Mouse (Mus musculus) ES-E14 (cell line): ENCODE measurements at regions not wholly inside any gene's neighbourhood (a gene's known extent, or its start where the extent isn't known, plus 50 kb on each side); places are given as distances from the start of the nearest gene placed in this dataset.
A peak's percentile ranks its signal among the peaks of the same experiment; 100 is the strongest.

ENCODE experiments used
- DNase-seq: peaks from one replicate; pipeline ENCODE4 v3.0.0-alpha.2; 2013; ENCODE audit warnings: low read depth, low spot score
- H3K27ac ChIP-seq: 2 replicates; pipeline ENCODE4 v1.5.1; 2012; ENCODE audit warnings: low read depth, mild to moderate bottlenecking, low read length, moderate library complexity, mixed read lengths; ENCODE audit not compliant: poor library complexity, insufficient read depth, severe bottlenecking
- H3K36me3 ChIP-seq: 2 replicates; pipeline ENCODE4 v1.6.1; 2012; ENCODE audit warnings: mild to moderate bottlenecking, low read length, moderate library complexity, mixed read lengths; ENCODE audit not compliant: control insufficient read depth, poor library complexity, insufficient read depth, severe bottlenecking
- H3K4me1 ChIP-seq, 2 experiments: fragments of 150-350 bp in 1 of 2; sonication (generic) in 1 of 2; 2 replicates each; pipeline ENCODE4 v1.6.1; 2012; ENCODE audit warnings: low read length in 2 of 2, mild to moderate bottlenecking in 1 of 2, mixed read lengths in 1 of 2; ENCODE audit not compliant: control insufficient read depth in 2 of 2, insufficient read depth in 2 of 2, poor library complexity in 1 of 2
- H3K4me3 ChIP-seq, 2 experiments: fragments of 150-350 bp in 1 of 2; sonication (generic) in 1 of 2; 2 replicates each; pipeline ENCODE4 v1.5.1; 2012; ENCODE audit warnings: low read length in 2 of 2, low read depth in 1 of 2, mild to moderate bottlenecking in 1 of 2, mixed read lengths in 1 of 2; ENCODE audit not compliant: insufficient read depth in 1 of 2, poor library complexity in 1 of 2, severe bottlenecking in 1 of 2
- H3K9ac ChIP-seq: 2 replicates; pipeline ENCODE4 v1.6.1; 2012; ENCODE audit warnings: low read depth, mild to moderate bottlenecking, low read length, mixed read lengths; ENCODE audit not compliant: poor library complexity, insufficient read depth, severe bottlenecking
- H3K9me3 ChIP-seq: fragments of 150-350 bp; sonication (generic); 2 replicates; pipeline ENCODE4 v1.6.1; 2012; ENCODE audit warnings: low read depth, mild to moderate bottlenecking, low read length; ENCODE audit not compliant: control insufficient read depth, insufficient read depth
- CHD2 ChIP-seq: IDR thresholded peaks from 2 replicates; pipeline ENCODE4 v1.6.1; 2014; ENCODE audit warnings: mild to moderate bottlenecking, low read depth, low read length, inconsistent platforms
- HCFC1 ChIP-seq: IDR thresholded peaks from 2 replicates; pipeline ENCODE4 v1.6.1; 2012; ENCODE audit warnings: low read length, inconsistent platforms, borderline replicate concordance; ENCODE audit not compliant: insufficient read depth
- MAFK ChIP-seq: IDR thresholded peaks from 2 replicates; pipeline ENCODE4 v1.6.1; 2014; ENCODE audit warnings: mild to moderate bottlenecking, low read depth, low read length, inconsistent platforms; ENCODE audit not compliant: insufficient read depth
- ZC3H11A ChIP-seq: IDR thresholded peaks from 2 replicates; pipeline ENCODE4 v1.6.1; 2012; ENCODE audit warnings: low read depth, mild to moderate bottlenecking, inconsistent platforms, low read length, borderline replicate concordance
- ZNF384 ChIP-seq: IDR thresholded peaks from 2 replicates; pipeline ENCODE4 v1.6.1; 2012; ENCODE audit warnings: low read depth, low read length, inconsistent platforms
- in situ Hi-C, 2 experiments: fragments of 600-800 bp; cut with MboI; formaldehyde crosslinking; loops; one replicate each; pipeline ENCODE4 v1.15.1; 2025; ENCODE audit warnings: low sequenced_read_pairs in 2 of 2, inconsistent platforms in 1 of 2; ENCODE audit not compliant: unreplicated experiment in 2 of 2

DNA sequence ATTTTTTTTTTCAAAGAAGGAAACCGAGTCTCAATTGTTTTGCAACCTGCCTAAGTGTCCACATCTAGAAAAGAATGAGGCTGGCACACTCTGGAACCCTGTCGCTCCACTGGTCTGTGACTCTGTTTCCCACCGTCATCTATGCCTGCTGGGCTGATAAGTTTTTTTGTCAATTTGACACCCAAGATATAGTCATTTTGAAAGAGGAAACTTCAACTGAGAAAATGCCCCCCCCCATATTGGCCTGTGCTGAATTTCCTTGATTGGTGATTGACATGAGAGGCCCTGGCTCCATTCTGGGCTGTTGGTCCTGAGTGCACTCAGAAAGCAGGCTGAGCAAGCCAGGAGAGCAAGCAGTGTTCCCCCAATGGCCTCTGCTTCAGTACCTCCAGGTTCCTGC is 71.6 kb upstream of the Vps8 start:
- Histone ChIP-seq H3K27ac (no peak overlapping the region), H3K4me3 (no peak overlapping the region), H3K9ac (no peak overlapping the region), H3K9me3 (no peaks in the 10 kb centered on the region), H3K4me1 (peaks cover 0 to 2% of the 10 kb centered on the region in 2 experiments; a peak in 1 of 4 replicates), H3K36me3 (no peaks in the 10 kb centered on the region)
- in situ Hi-C loops, result no loop called here
- DNase-seq, result no peak
- no peak for TF ChIP-seq MAFK
- TF ChIP-seq ZC3H11A, result no peak
- no peak for TF ChIP-seq CHD2
- TF ChIP-seq HCFC1, result no peak
- TF ChIP-seq ZNF384, result no peak

DNA sequence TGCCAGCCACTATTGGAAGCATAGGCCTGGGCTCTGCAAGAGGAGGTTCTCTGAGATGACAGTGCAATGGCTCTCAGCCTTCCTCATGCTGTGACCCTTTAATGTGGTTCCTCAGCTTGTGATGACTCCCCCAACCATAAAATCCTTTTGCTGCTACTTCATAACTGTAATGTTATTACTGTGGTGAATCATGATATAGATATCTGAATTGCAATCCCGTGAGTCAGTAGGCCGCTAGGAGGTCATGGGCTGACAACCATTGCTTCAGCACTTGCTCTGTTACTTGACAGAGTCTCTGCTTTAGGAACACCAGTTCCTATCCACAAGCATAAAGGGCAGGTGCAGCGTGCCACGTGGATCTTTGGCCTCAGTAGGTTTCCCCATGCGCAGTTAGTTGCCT is 69.8 kb upstream of the Vps8 start:
- Histone ChIP-seq H3K9ac (no peak overlapping the region), H3K36me3 (no peaks in the 10 kb centered on the region), H3K4me1 (peaks cover 0 to 2% of the 10 kb centered on the region in 2 experiments; a peak in 1 of 4 replicates), H3K27ac (no peak overlapping the region), H3K4me3 (no peak overlapping the region), H3K9me3 (no peaks in the 10 kb centered on the region)
- DNase-seq, result no peak
- TF ChIP-seq MAFK (no peak), CHD2 (no peak), ZC3H11A (no peak), ZNF384 (no peak), HCFC1 (no peak)
- in situ Hi-C loops, result no loop called here

GRCm38 (mm10) chr16:21353545-21353944 is 69.4 kb upstream of the Vps8 start:
- TF ChIP-seq CHD2 (no peak), ZC3H11A (no peak), ZNF384 (no peak), HCFC1 (no peak), MAFK (peak; percentile 27; the same call in 1 of the 2 replicates)
- Histone ChIP-seq H3K9me3 (no peaks in the 10 kb centered on the region), H3K36me3 (no peaks in the 10 kb centered on the region), H3K4me1 (peaks cover 0 to 2% of the 10 kb centered on the region in 2 experiments; a peak in 1 of 4 replicates), H3K27ac (no peak overlapping the region), H3K9ac (no peak overlapping the region), H3K4me3 (no peak overlapping the region)
- DNase-seq, result no peak
- in situ Hi-C loops, result no loop called here

- TF ChIP-seq ZC3H11A (no peak), MAFK (no peak), CHD2 (no peak), ZNF384 (no peak), HCFC1 (no peak)
- Histone ChIP-seq H3K27ac (no peak overlapping the region), H3K9me3 (no peaks in the 10 kb centered on the region), H3K4me3 (no peak overlapping the region), H3K36me3 (no peaks in the 10 kb centered on the region), H3K9ac (no peak overlapping the region), H3K4me1 (peaks cover 0 to 2% of the 10 kb centered on the region in 2 experiments; a peak in 1 of 4 replicates)
- no peak for DNase-seq
- in situ Hi-C loops, result no loop called here
Observed at GRCm38 (mm10) chr16:21355638-21356037, 67.3 kb upstream of the Vps8 start.

- no peak for DNase-seq
- H3K9me3 ChIP-seq, result no peaks in the 10 kb centered on the region
- no peaks in the 10 kb centered on the region for H3K36me3 ChIP-seq
- TF ChIP-seq CHD2, result no peak
- TF ChIP-seq HCFC1, result no peak
- no peak for TF ChIP-seq ZNF384
- TF ChIP-seq ZC3H11A, result no peak
- no peak for TF ChIP-seq MAFK
- peaks cover 0 to 2% of the 10 kb centered on the region in 2 experiments; a peak in 1 of 4 replicates for H3K4me1 ChIP-seq
- no peak overlapping the region for H3K9ac ChIP-seq
- in situ Hi-C loops, result no loop called here
- H3K4me3 ChIP-seq, result no peak overlapping the region
- no peak overlapping the region for H3K27ac ChIP-seq
Observed at GRCm38 (mm10) chr16:21357433-21357832, 65.5 kb upstream of the Vps8 start.
